In the genomic region with DNA sequence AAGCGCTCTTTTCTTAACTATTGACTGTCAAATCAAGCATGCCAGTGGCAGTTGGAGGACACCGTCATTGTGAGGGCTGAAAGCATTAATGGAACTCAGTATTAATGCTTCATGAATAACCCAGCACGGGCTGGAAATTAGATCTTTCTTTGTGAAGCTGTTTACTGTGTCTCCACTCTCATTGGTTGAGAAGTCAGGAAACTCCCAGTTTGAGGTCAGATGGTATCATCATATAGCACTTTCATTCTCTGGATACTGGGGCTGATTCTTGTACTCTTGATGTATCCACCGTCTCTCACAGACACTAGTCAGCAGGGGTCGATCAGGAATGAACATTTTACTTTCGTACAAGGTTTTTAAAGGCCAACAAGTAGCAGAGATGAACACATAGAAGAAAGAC, we compare ENCODE assay signal across 16 mouse cellular contexts.
"Had no signal": no experiment of that assay in that cellular context is flagged by ENCODE, and none has a peak within 500 bp of the region (broad histone marks: within the 10 kb centered on the region; RNA-seq: fewer than 3 reads in every experiment).

No protein-coding gene starts in this region.

- H3K4me1 ChIP-seq: limb, embryonic 15.5 days; liver, embryonic 12.5 days; midbrain, embryonic 10.5 days; neural tube, embryonic 13.5 days; stomach, embryonic 15.5 days had no signal

- H3K4me3 ChIP-seq: limb, embryonic 15.5 days; liver, embryonic 12.5 days; midbrain, embryonic 10.5 days; myocyte; neural tube, embryonic 13.5 days; stomach, embryonic 15.5 days had no signal

- H3K9ac ChIP-seq: limb, embryonic 15.5 days; liver, embryonic 12.5 days; lung, embryonic 14.5 days; neural tube, embryonic 13.5 days; stomach, embryonic 15.5 days had no signal

- H3K27me3 ChIP-seq: limb, embryonic 15.5 days; liver, embryonic 12.5 days; neural tube, embryonic 13.5 days; stomach, embryonic 15.5 days had no signal

- ATAC-seq: liver, embryonic 12.5 days had no signal

- DNase-seq: kidney, adult 18-20 months; kidney, postnatal 10 days; lung, embryonic 14.5 days; lung, postnatal 10 days; lung, postnatal 4 days; midbrain, embryonic 14.5 days; right cerebral cortex, postnatal 4 days; spleen, adult 18-20 months; thymus, adult 2 months; thymus, postnatal 36 days had no signal

- H3K36me3 ChIP-seq: limb, embryonic 15.5 days; liver, embryonic 12.5 days; midbrain, embryonic 10.5 days; neural tube, embryonic 13.5 days; stomach, embryonic 15.5 days had no signal

- H3K4me2 ChIP-seq: limb, embryonic 15.5 days; liver, embryonic 12.5 days; lung, embryonic 14.5 days; neural tube, embryonic 13.5 days; stomach, embryonic 15.5 days had no signal

- H3K27ac ChIP-seq: limb, embryonic 15.5 days; liver, embryonic 12.5 days; midbrain, embryonic 10.5 days; neural tube, embryonic 13.5 days; stomach, embryonic 15.5 days had no signal

- H3K9me3 ChIP-seq: limb, embryonic 15.5 days; liver, embryonic 12.5 days; midbrain, embryonic 10.5 days; neural tube, embryonic 13.5 days; stomach, embryonic 15.5 days had no signal
